Mouse (Mus musculus): ENCODE measurements around the gene Adsl. TPM values are rescaled to one million over a fixed set of nuclear protein-coding genes. Genes with fewer than 3 reads are reported as not detected.
"Not testable (repeated sequence)": the region's sequence is repeated elsewhere in the genome, so short reads cannot be mapped to it uniquely, and the experiment has no call there.

Gene Adsl
- polyA plus RNA-seq, 1 experiment from 2014 or later: 164 TPM

GRCm38 (mm10) chr15:80915850-80916249 lies 32.4 kb upstream of the Adsl start:
- no peak for ATAC-seq (ENCODE audit: insufficient read depth, low FRiP score)
- WGBS: 75% methylated on average over 2 of the region's 2 CpGs
- H3K4me3 ChIP-seq (replicated peaks; ENCODE audit: low read length): no peak overlapping the region
- H3K27ac ChIP-seq (ENCODE audit: low read length): no peak overlapping the region
- H3K9me3 ChIP-seq (replicated peaks; ENCODE audit: control insufficient read depth, low read length): no peaks in the 10 kb centered on the region
- H3K9ac ChIP-seq (ENCODE audit: low read length): no peak overlapping the region
- no peaks in the 10 kb centered on the region for H3K27me3 ChIP-seq (ENCODE audit: control insufficient read depth, insufficient read depth, low read length)
- H3K36me3 ChIP-seq (ENCODE audit: control insufficient read depth, insufficient read depth, low read length): peaks cover 46% of the 10 kb centered on the region
- H3K4me2 ChIP-seq (ENCODE audit: low read depth, low read length): no peak overlapping the region
- no peaks in the 10 kb centered on the region for H3K4me1 ChIP-seq (ENCODE audit: control insufficient read depth, insufficient read depth, low read length)

GRCm38 (mm10) chr15:80916621-80917020 lies 31.7 kb upstream of the Adsl start:
- no peak overlapping the region for H3K27ac ChIP-seq (ENCODE audit: low read length)
- ATAC-seq (ENCODE audit: insufficient read depth, low FRiP score): no peak
- no peaks in the 10 kb centered on the region for H3K27me3 ChIP-seq (ENCODE audit: control insufficient read depth, insufficient read depth, low read length)
- H3K4me1 ChIP-seq (ENCODE audit: control insufficient read depth, insufficient read depth, low read length): no peaks in the 10 kb centered on the region
- no peaks in the 10 kb centered on the region for H3K9me3 ChIP-seq (replicated peaks; ENCODE audit: control insufficient read depth, low read length)
- no peak overlapping the region for H3K9ac ChIP-seq (ENCODE audit: low read length)
- H3K36me3 ChIP-seq (ENCODE audit: control insufficient read depth, insufficient read depth, low read length): peaks cover 41% of the 10 kb centered on the region
- 94% methylated on average over 7 of the region's 7 CpGs for WGBS
- H3K4me3 ChIP-seq (replicated peaks; ENCODE audit: low read length): no peak overlapping the region
- no peak overlapping the region for H3K4me2 ChIP-seq (ENCODE audit: low read depth, low read length)

- no peak for ATAC-seq (ENCODE audit: insufficient read depth, low FRiP score)
- Histone ChIP-seq H3K9me3 (replicated peaks; ENCODE audit: control insufficient read depth, low read length) (no peaks in the 10 kb centered on the region), H3K4me2 (ENCODE audit: low read depth, low read length) (no peak overlapping the region), H3K36me3 (ENCODE audit: control insufficient read depth, insufficient read depth, low read length) (peaks cover 34% of the 10 kb centered on the region), H3K27ac (ENCODE audit: low read length) (no peak overlapping the region), H3K4me3 (replicated peaks; ENCODE audit: low read length) (no peak overlapping the region), H3K4me1 (ENCODE audit: control insufficient read depth, insufficient read depth, low read length) (no peaks in the 10 kb centered on the region), H3K9ac (ENCODE audit: low read length) (no peak overlapping the region), H3K27me3 (ENCODE audit: control insufficient read depth, insufficient read depth, low read length) (no peaks in the 10 kb centered on the region)
- 97% methylated on average over 3 of the region's 3 CpGs for WGBS
Observed at GRCm38 (mm10) chr15:80920346-80920745, 27.9 kb upstream of the Adsl start.

- Histone ChIP-seq H3K27ac (ENCODE audit: low read length) (no peak overlapping the region), H3K9ac (ENCODE audit: low read length) (no peak overlapping the region)
- 76% methylated on average over 4 of the region's 4 CpGs for WGBS
Observed at GRCm38 (mm10) chr15:80921781-80922180, 26.5 kb upstream of the Adsl start.

GRCm38 (mm10) chr15:80924211-80924610 lies 24.1 kb upstream of the Adsl start:
- H3K27me3 ChIP-seq (ENCODE audit: control insufficient read depth, insufficient read depth, low read length): no peaks in the 10 kb centered on the region
- no peak overlapping the region for H3K9ac ChIP-seq (ENCODE audit: low read length)
- no peak for ATAC-seq (ENCODE audit: insufficient read depth, low FRiP score)
- no peak overlapping the region for H3K27ac ChIP-seq (ENCODE audit: low read length)
- H3K36me3 ChIP-seq (ENCODE audit: control insufficient read depth, insufficient read depth, low read length): peaks cover 25% of the 10 kb centered on the region
- H3K4me2 ChIP-seq (ENCODE audit: low read depth, low read length): no peak overlapping the region
- no peak overlapping the region for H3K4me3 ChIP-seq (replicated peaks; ENCODE audit: low read length)
- no peaks in the 10 kb centered on the region for H3K4me1 ChIP-seq (ENCODE audit: control insufficient read depth, insufficient read depth, low read length)
- WGBS: 94% methylated on average over 2 of the region's 2 CpGs
- no peaks in the 10 kb centered on the region for H3K9me3 ChIP-seq (replicated peaks; ENCODE audit: control insufficient read depth, low read length)

More at GRCm38 (mm10) chr15:80921781-80922180, 26.5 kb upstream of the Adsl start:
- Histone ChIP-seq H3K9me3 (replicated peaks; ENCODE audit: control insufficient read depth, low read length) (no peaks in the 10 kb centered on the region), H3K4me1 (ENCODE audit: control insufficient read depth, insufficient read depth, low read length) (no peaks in the 10 kb centered on the region), H3K4me3 (replicated peaks; ENCODE audit: low read length) (no peak overlapping the region), H3K36me3 (ENCODE audit: control insufficient read depth, insufficient read depth, low read length) (peaks cover 29% of the 10 kb centered on the region), H3K4me2 (ENCODE audit: low read depth, low read length) (no peak overlapping the region), H3K27me3 (ENCODE audit: control insufficient read depth, insufficient read depth, low read length) (no peaks in the 10 kb centered on the region)
- no peak for ATAC-seq (ENCODE audit: insufficient read depth, low FRiP score)

GRCm38 (mm10) chr15:80928811-80929355 lies 19.4 kb upstream of the Adsl start:
- Histone ChIP-seq H3K4me2 (ENCODE audit: low read depth, low read length) (no peak overlapping the region), H3K9ac (ENCODE audit: low read length) (no peak overlapping the region), H3K27ac (ENCODE audit: low read length) (peak overlapping the region; percentile 52; the same call in 1 of the 2 replicates), H3K4me3 (replicated peaks; ENCODE audit: low read length) (no peak overlapping the region), H3K4me1 (ENCODE audit: control insufficient read depth, insufficient read depth, low read length) (no peaks in the 10 kb centered on the region), H3K9me3 (replicated peaks; ENCODE audit: control insufficient read depth, low read length) (no peaks in the 10 kb centered on the region), H3K27me3 (ENCODE audit: control insufficient read depth, insufficient read depth, low read length) (no peaks in the 10 kb centered on the region), H3K36me3 (ENCODE audit: control insufficient read depth, insufficient read depth, low read length) (peaks cover 8% of the 10 kb centered on the region)
- ATAC-seq (ENCODE audit: insufficient read depth, low FRiP score): no peak
- WGBS: 81% methylated on average over 20 of the region's 20 CpGs

- ATAC-seq (ENCODE audit: insufficient read depth, low FRiP score): no peak; the same call in 1 of the 2 replicates
- Histone ChIP-seq H3K9me3 (replicated peaks; ENCODE audit: control insufficient read depth, low read length) (no peaks in the 10 kb centered on the region), H3K9ac (ENCODE audit: low read length) (no peak overlapping the region), H3K36me3 (ENCODE audit: control insufficient read depth, insufficient read depth, low read length) (peaks cover 8% of the 10 kb centered on the region), H3K27ac (ENCODE audit: low read length) (peak overlapping the region; percentile 27; the same call in 1 of the 2 replicates), H3K4me3 (replicated peaks; ENCODE audit: low read length) (no peak overlapping the region), H3K4me2 (ENCODE audit: low read depth, low read length) (no peak overlapping the region), H3K4me1 (ENCODE audit: control insufficient read depth, insufficient read depth, low read length) (no peaks in the 10 kb centered on the region), H3K27me3 (ENCODE audit: control insufficient read depth, insufficient read depth, low read length) (no peaks in the 10 kb centered on the region)
- WGBS: 37% methylated on average over 14 of the region's 16 CpGs
Observed at GRCm38 (mm10) chr15:80930048-80930571, 18.2 kb upstream of the Adsl start.

GRCm38 (mm10) chr15:80930676-80931320 lies 17.5 kb upstream of the Adsl start:
- H3K27ac ChIP-seq (ENCODE audit: low read length); H3K27me3 ChIP-seq (ENCODE audit: control insufficient read depth, insufficient read depth, low read length); H3K9me3 ChIP-seq (replicated peaks; ENCODE audit: control insufficient read depth, low read length); H3K4me2 ChIP-seq (ENCODE audit: low read depth, low read length); H3K4me3 ChIP-seq (replicated peaks; ENCODE audit: low read length); ATAC-seq (ENCODE audit: insufficient read depth, low FRiP score); H3K9ac ChIP-seq (ENCODE audit: low read length); H3K36me3 ChIP-seq (ENCODE audit: control insufficient read depth, insufficient read depth, low read length); H3K4me1 ChIP-seq (ENCODE audit: control insufficient read depth, insufficient read depth, low read length): not testable (repeated sequence)
- 77% methylated on average over 23 of the region's 23 CpGs for WGBS

GRCm38 (mm10) chr15:80931345-80931960 lies 16.8 kb upstream of the Adsl start:
- ATAC-seq (ENCODE audit: insufficient read depth, low FRiP score): no peak
- Histone ChIP-seq H3K27me3 (ENCODE audit: control insufficient read depth, insufficient read depth, low read length) (no peaks in the 10 kb centered on the region), H3K4me3 (replicated peaks; ENCODE audit: low read length) (no peak overlapping the region), H3K4me1 (ENCODE audit: control insufficient read depth, insufficient read depth, low read length) (no peaks in the 10 kb centered on the region), H3K9ac (ENCODE audit: low read length) (no peak overlapping the region), H3K27ac (ENCODE audit: low read length) (no peak overlapping the region; the same call in 1 of the 2 replicates), H3K9me3 (replicated peaks; ENCODE audit: control insufficient read depth, low read length) (no peaks in the 10 kb centered on the region), H3K36me3 (ENCODE audit: control insufficient read depth, insufficient read depth, low read length) (peaks cover 11% of the 10 kb centered on the region), H3K4me2 (ENCODE audit: low read depth, low read length) (no peak overlapping the region)
- 85% methylated on average over 9 of the region's 9 CpGs for WGBS

All from stomach, embryonic 16.5 days (tissue).